Mouse (Mus musculus): ENCODE measurements around the gene Rbp7.

GRCm38 (mm10) chr4:149463435-149463950 is 8.7 kb upstream of the Rbp7 start:
- no peak for TF ChIP-seq CTCF (IDR thresholded peaks at IDR 0.05; ENCODE audit: low read depth)
- no peak for TF ChIP-seq EP300 (IDR thresholded peaks at IDR 0.05; ENCODE audit: low read depth)

All from heart, postnatal 0 days (tissue).